ENCODE assay signal across 32 mouse cellular contexts in genomic region chr5:65885699-65886443, GRCm38 (mm10). TPM values are rescaled to one million over a fixed set of nuclear protein-coding genes. Genes with fewer than 3 reads are reported as not detected.
DNase-seq lines count a peak whose midpoint lies in the region; ATAC-seq and TF ChIP-seq lines count a peak whose summit lies in the region.
"Had no signal": no experiment of that assay in that cellular context is flagged by ENCODE, and none has a peak within 500 bp of the region (broad histone marks: within the 10 kb centered on the region; RNA-seq: fewer than 3 reads in every experiment).

No protein-coding gene starts in this region.

- no peak for ATAC-seq in heart, embryonic 11.5 days (replicated peaks; ENCODE audit: insufficient number of reproducible peaks, low FRiP score, low TSS enrichment)
- peak; percentile 59; the same call in 1 of the 2 replicates for ATAC-seq in kidney, embryonic 15.5 days (replicated peaks; ENCODE audit: low FRiP score)
- ATAC-seq: activated CD4-positive, CD25-positive, alpha-beta regulatory T cell, adult 4 months; forebrain, embryonic 13.5 days; intestine, postnatal 0 days; midbrain, embryonic 15.5 days had no signal

- peak; percentile 65 for DNase-seq in heart, adult 11 months
- no peak for DNase-seq in kidney, adult 11 months
- DNase-seq in thymus, postnatal 4 days = peak; percentile 11
- DNase-seq in thymus, adult 2 months = no peak
- no peak for DNase-seq in urinary bladder, postnatal 4 days (ENCODE audit: low spot score in 2 of 2)
- DNase-seq in right cerebral cortex, postnatal 25 days = no peak
- DNase-seq: adrenal gland, adult 2 months; adrenal gland, postnatal 36 days; cerebellum, adult 18-20 months; cerebellum, postnatal 14 days; gastrocnemius, postnatal 25 days; heart, adult 18-20 months; heart, postnatal 4 days; lung, adult 2 months; lung, postnatal 10 days had no signal

- no peaks in the 10 kb centered on the region for H3K27me3 ChIP-seq in heart, embryonic 11.5 days (ENCODE audit: control insufficient read depth, insufficient read depth, low read length)
- no peaks in the 10 kb centered on the region for H3K27me3 ChIP-seq in kidney, embryonic 15.5 days
- no peaks in the 10 kb centered on the region for H3K27me3 ChIP-seq in thymus, adult 2 months (ENCODE audit: control insufficient read depth, insufficient read depth, low read length)
- H3K27me3 ChIP-seq: forebrain, embryonic 13.5 days; heart, embryonic 12.5 days; hindbrain, embryonic 13.5 days; limb, embryonic 12.5 days; midbrain, embryonic 15.5 days had no signal

- no peak overlapping the region for H3K27ac ChIP-seq in heart, embryonic 11.5 days (ENCODE audit: low read depth, low read length)
- no peak overlapping the region for H3K27ac ChIP-seq in kidney, embryonic 15.5 days
- no peak overlapping the region for H3K27ac ChIP-seq in thymus, adult 2 months (ENCODE audit: control insufficient read depth, insufficient read depth, low read length)
- H3K27ac ChIP-seq: forebrain, embryonic 13.5 days; hindbrain, embryonic 13.5 days; layer of hippocampus, adult 2 months; left cerebral cortex, adult 2 months; limb, embryonic 12.5 days; macrophage; midbrain, embryonic 10.5 days; midbrain, embryonic 15.5 days had no signal

- no peak overlapping the region for H3K9ac ChIP-seq in heart, embryonic 11.5 days (ENCODE audit: low read depth, low read length)
- no peak overlapping the region for H3K9ac ChIP-seq in kidney, embryonic 15.5 days
- H3K9ac ChIP-seq: forebrain, embryonic 13.5 days; heart, embryonic 12.5 days; hindbrain, embryonic 13.5 days; limb, embryonic 12.5 days; midbrain, embryonic 15.5 days had no signal

- H3K9me3 ChIP-seq in heart, embryonic 11.5 days (replicated peaks; ENCODE audit: control insufficient read depth, low read length) = no peaks in the 10 kb centered on the region
- no peaks in the 10 kb centered on the region for H3K9me3 ChIP-seq in kidney, embryonic 15.5 days (replicated peaks)
- H3K9me3 ChIP-seq: forebrain, embryonic 13.5 days; heart, embryonic 12.5 days; hindbrain, embryonic 13.5 days; limb, embryonic 12.5 days; midbrain, embryonic 10.5 days; midbrain, embryonic 15.5 days had no signal

- WGBS in heart, embryonic 11.5 days (ENCODE audit: insufficient replicate concordance) = 69% methylated on average over 15 of the region's 15 CpGs
- 56% methylated on average over 15 of the region's 15 CpGs for WGBS in kidney, embryonic 15.5 days
- 88% methylated on average over 15 of the region's 15 CpGs for WGBS in thymus, adult 2 months

- no peak overlapping the region for H3K4me3 ChIP-seq in heart, embryonic 11.5 days (ENCODE audit: low read depth, low read length)
- no peak overlapping the region for H3K4me3 ChIP-seq in kidney, embryonic 15.5 days (replicated peaks)
- H3K4me3 ChIP-seq in thymus, adult 2 months (ENCODE audit: control insufficient read depth, insufficient read depth, low read length) = no peak overlapping the region
- H3K4me3 ChIP-seq: forebrain, embryonic 13.5 days; heart, embryonic 12.5 days; hindbrain, embryonic 13.5 days; layer of hippocampus, adult 2 months; left cerebral cortex, adult 2 months; limb, embryonic 12.5 days; midbrain, embryonic 10.5 days; midbrain, embryonic 15.5 days had no signal

- no peak overlapping the region for H3K4me2 ChIP-seq in heart, embryonic 11.5 days
- H3K4me2 ChIP-seq in kidney, embryonic 15.5 days = no peak overlapping the region
- H3K4me2 ChIP-seq: forebrain, embryonic 13.5 days; heart, embryonic 12.5 days; hindbrain, embryonic 13.5 days; limb, embryonic 12.5 days; midbrain, embryonic 15.5 days had no signal

- TF ChIP-seq CTCF in thymus, adult 2 months (IDR thresholded peaks at IDR 0.05; ENCODE audit: borderline replicate concordance, control insufficient read depth, extremely low read depth, insufficient read depth, low read length, poor library complexity) = no peak

- no peak for TF ChIP-seq POLR2A in thymus, adult 2 months (IDR thresholded peaks at IDR 0.05; ENCODE audit: control insufficient read depth, extremely low read depth, insufficient read depth, low read length, poor library complexity)

- no peaks in the 10 kb centered on the region for H3K36me3 ChIP-seq in heart, embryonic 11.5 days (ENCODE audit: control insufficient read depth, insufficient read depth, low read length)
- no peaks in the 10 kb centered on the region for H3K36me3 ChIP-seq in kidney, embryonic 15.5 days
- H3K36me3 ChIP-seq in thymus, adult 2 months (ENCODE audit: control insufficient read depth, insufficient read depth, low read length) = peaks cover 79% of the 10 kb centered on the region
- H3K36me3 ChIP-seq: heart, embryonic 12.5 days; hindbrain, embryonic 13.5 days; limb, embryonic 12.5 days; midbrain, embryonic 10.5 days; midbrain, embryonic 15.5 days had no signal

- H3K4me1 ChIP-seq in heart, embryonic 11.5 days (ENCODE audit: control insufficient read depth, insufficient read depth, low read length) = peaks cover 5% of the 10 kb centered on the region
- H3K4me1 ChIP-seq in kidney, embryonic 15.5 days = peaks cover 12% of the 10 kb centered on the region
- H3K4me1 ChIP-seq in thymus, adult 2 months (replicated peaks; ENCODE audit: control insufficient read depth, insufficient read depth, low read length) = peaks cover 53% of the 10 kb centered on the region
- H3K4me1 ChIP-seq: forebrain, embryonic 13.5 days; limb, embryonic 12.5 days; midbrain, embryonic 15.5 days had no signal

RNA-seq across cellular contexts. Expression of gene Rhoh, which starts 24.9 kb away (rescaled TPM):
- polyA plus RNA-seq in heart, embryonic 11.5 days (2014; fragmentation: Nextera tagmentation; extraction: Ambion mirVana) = 0.37 and 0.66 TPM in 2 replicates
- 0.50 and 0.78 TPM in 2 replicates for polyA plus RNA-seq in kidney, embryonic 15.5 days (2015; fragmentation: Nextera tagmentation; extraction: Ambion mirVana)
- polyA plus RNA-seq in thymus, adult 2 months (2012; rRNA removed) = 132 and 135 TPM in 2 replicates

RNA-seq across cellular contexts. Expression of gene Chrna9, which starts 48.9 kb away (rescaled TPM):
- polyA plus RNA-seq in heart, embryonic 11.5 days (2014; fragmentation: Nextera tagmentation; extraction: Ambion mirVana) = not detected in 2 replicates
- polyA plus RNA-seq in kidney, embryonic 15.5 days (2015; fragmentation: Nextera tagmentation; extraction: Ambion mirVana) = 0.28 and 0.55 TPM in 2 replicates
- 212 and 251 TPM in 2 replicates for polyA plus RNA-seq in thymus, adult 2 months (2012; rRNA removed)
- polyA plus RNA-seq: adrenal gland, adult 2 months; brain, embryonic 14.5 days; cortical plate, adult 2 months; forebrain, embryonic 13.5 days; heart, postnatal 0 days; hindbrain, embryonic 13.5 days; intestine, postnatal 0 days; liver, adult 2 months; macrophage; midbrain, embryonic 15.5 days had no signal

Comparison
In these comparisons a context has a peak if more than half of its experiments do, and no peak if none do; other contexts are left out.
1. DNase-seq: peak in heart, adult 11 months (single experiment) and thymus, postnatal 4 days (single experiment); none in kidney, adult 11 months (single experiment), thymus, adult 2 months (single experiment), urinary bladder, postnatal 4 days (0 of 2) and right cerebral cortex, postnatal 25 days (single experiment).
2. RNA of gene Rhoh, which starts 24.9 kb away (polyA plus RNA-seq): 132 to 135 TPM in thymus, adult 2 months; 0.50 to 0.78 TPM in kidney, embryonic 15.5 days and 0.37 to 0.66 TPM in heart, embryonic 11.5 days; every median in the first group is over 10 times any median in the second.
3. RNA of gene Chrna9, which starts 48.9 kb away (polyA plus RNA-seq): 212 to 251 TPM in thymus, adult 2 months; 0.28 to 0.55 TPM in kidney, embryonic 15.5 days and not detected in heart, embryonic 11.5 days; every median in the first group is over 100 times any median in the second.